Mouse (Mus musculus): Measurements from ENCODE around the gene Slc26a3.

GRCm38 (mm10) chr12:31350944-31351928 lies 39.4 kb upstream of the Slc26a3 start, which contains the start of gene Dld:
- TF ChIP-seq CTCF (IDR thresholded peaks at IDR 0.05; ENCODE audit: low read depth), result no peak
- no peak for TF ChIP-seq EP300 (IDR thresholded peaks at IDR 0.05; ENCODE audit: low read depth)
